Mouse (Mus musculus): ENCODE results near the gene Alpl. TPM values are rescaled to one million over a fixed set of nuclear protein-coding genes. Genes with fewer than 3 reads are reported as not detected.

Gene Alpl
- total and polyA plus RNA-seq, 3 experiments = not detected

DNA sequence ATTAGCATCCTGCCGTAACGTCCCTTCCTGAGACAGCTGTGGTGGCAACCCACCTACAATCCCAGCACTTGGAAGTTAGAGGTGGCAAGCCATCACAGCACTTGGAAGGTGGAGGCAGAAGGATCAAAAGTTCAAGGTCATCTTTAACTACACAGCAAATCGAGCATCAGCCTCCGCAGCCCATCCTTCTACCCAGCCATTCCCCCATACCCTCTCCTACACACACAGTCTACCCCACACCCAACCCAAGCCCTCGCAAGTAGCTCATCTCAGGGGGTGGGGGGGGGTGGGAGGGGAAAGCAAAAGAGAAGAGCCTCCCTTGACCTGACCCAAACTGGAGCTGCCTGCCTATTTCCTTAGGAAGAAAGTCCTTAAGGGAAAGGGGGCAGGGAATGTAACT is 40.6 kb upstream of the Alpl start:
- Histone ChIP-seq H3K9me3 (replicated peaks; ENCODE audit: insufficient read depth, low read length) (no peaks in the 10 kb centered on the region), H3K27me3 (ENCODE audit: control insufficient read depth in 1 of 2, insufficient read depth in 2 of 2, low read length in 2 of 2) (no peaks in the 10 kb centered on the region), H3K9ac (ENCODE audit: control insufficient read depth, low read depth, low read length, poor library complexity, severe bottlenecking) (no peak overlapping the region), H3K4me1 (ENCODE audit: control insufficient read depth in 1 of 2, insufficient read depth in 2 of 2, low read length in 2 of 2) (no peaks in the 10 kb centered on the region), H3K27ac (ENCODE audit: control insufficient read depth, low read depth, low read length) (no peak overlapping the region), H3K36me3 (ENCODE audit: control insufficient read depth in 1 of 2, insufficient read depth in 2 of 2, low read length in 2 of 2) (no peaks in the 10 kb centered on the region), H3K79me2 (ENCODE audit: control insufficient read depth, insufficient read depth, low read length, poor library complexity) (no peaks in the 10 kb centered on the region), H3K4me3 (ENCODE audit: control insufficient read depth in 1 of 2, insufficient read depth in 1 of 2, low read depth in 2 of 2, low read length in 2 of 2) (no peak overlapping the region)
- no peak for DNase-seq (ENCODE audit: low read depth, low spot score)
- TF ChIP-seq ETS1 (IDR thresholded peaks at IDR 0.05; ENCODE audit: low read depth, low read length) = no peak
- TF ChIP-seq GABPA (IDR thresholded peaks at IDR 0.05; ENCODE audit: low read depth, low read length) = no peak
- no peak for TF ChIP-seq BHLHE40 (IDR thresholded peaks at IDR 0.05; ENCODE audit: borderline replicate concordance, low read depth, low read length)

GRCm38 (mm10) chr4:137835624-137836337 is 39.6 kb upstream of the Alpl start:
- Histone ChIP-seq H3K9me3 (replicated peaks; ENCODE audit: insufficient read depth, low read length) (no peaks in the 10 kb centered on the region), H3K36me3 (ENCODE audit: control insufficient read depth in 1 of 2, insufficient read depth in 2 of 2, low read length in 2 of 2) (no peaks in the 10 kb centered on the region), H3K27me3 (ENCODE audit: control insufficient read depth in 1 of 2, insufficient read depth in 2 of 2, low read length in 2 of 2) (no peaks in the 10 kb centered on the region), H3K4me3 (ENCODE audit: control insufficient read depth in 1 of 2, insufficient read depth in 1 of 2, low read depth in 2 of 2, low read length in 2 of 2) (no peak overlapping the region), H3K27ac (ENCODE audit: control insufficient read depth, low read depth, low read length) (no peak overlapping the region), H3K4me1 (ENCODE audit: control insufficient read depth in 1 of 2, insufficient read depth in 2 of 2, low read length in 2 of 2) (no peaks in the 10 kb centered on the region), H3K9ac (ENCODE audit: control insufficient read depth, low read depth, low read length, poor library complexity, severe bottlenecking) (no peak overlapping the region), H3K79me2 (ENCODE audit: control insufficient read depth, insufficient read depth, low read length, poor library complexity) (no peaks in the 10 kb centered on the region)
- TF ChIP-seq RAD21 (IDR thresholded peaks at IDR 0.05; ENCODE audit: low read depth, low read length) (peak; percentile 56), ZC3H11A (IDR thresholded peaks at IDR 0.05; ENCODE audit: low read depth, low read length) (peak; percentile 20; the same call in 1 of the 2 replicates), SMC3 (IDR thresholded peaks at IDR 0.05; ENCODE audit: low read depth, low read length) (peak; percentile 46), CTCF (IDR thresholded peaks at IDR 0.05 in 2 of 3, conservative IDR thresholded peaks at IDR 0.05 in 1 of 3; ENCODE audit: control insufficient read depth in 1 of 3, insufficient read depth in 1 of 3, low read depth in 2 of 3, low read length in 3 of 3, poor library complexity in 1 of 3, severe bottlenecking in 1 of 3) (peak; percentile 43 to 61 (median 59)), RCOR1 (IDR thresholded peaks at IDR 0.05; ENCODE audit: low read depth, low read length) (no peak)
- peak; percentile 62 for DNase-seq (ENCODE audit: low read depth, low spot score)

- no peak overlapping the region for H3K27ac ChIP-seq (ENCODE audit: control insufficient read depth, low read depth, low read length)
- no peaks in the 10 kb centered on the region for H3K4me1 ChIP-seq (ENCODE audit: control insufficient read depth in 1 of 2, insufficient read depth in 2 of 2, low read length in 2 of 2)
- no peaks in the 10 kb centered on the region for H3K79me2 ChIP-seq (ENCODE audit: control insufficient read depth, insufficient read depth, low read length, poor library complexity)
- no peak overlapping the region for H3K4me3 ChIP-seq (ENCODE audit: control insufficient read depth in 1 of 2, insufficient read depth in 1 of 2, low read depth in 2 of 2, low read length in 2 of 2)
- TF ChIP-seq SMC3 (IDR thresholded peaks at IDR 0.05; ENCODE audit: low read depth, low read length) (no peak), USF1 (IDR thresholded peaks at IDR 0.05; ENCODE audit: low read depth, low read length) (no peak), NELFE (IDR thresholded peaks at IDR 0.05; ENCODE audit: low read depth, low read length) (no peak), RCOR1 (IDR thresholded peaks at IDR 0.05; ENCODE audit: low read depth, low read length) (no peak), MAX (IDR thresholded peaks at IDR 0.05; ENCODE audit: low read length) (no peak), ELF1 (IDR thresholded peaks at IDR 0.05; ENCODE audit: low read depth, low read length) (no peak), JUND (IDR thresholded peaks at IDR 0.05; ENCODE audit: low read depth, low read length) (no peak), CTCF (IDR thresholded peaks at IDR 0.05 in 2 of 3, conservative IDR thresholded peaks at IDR 0.05 in 1 of 3; ENCODE audit: control insufficient read depth in 1 of 3, insufficient read depth in 1 of 3, low read depth in 2 of 3, low read length in 3 of 3, poor library complexity in 1 of 3, severe bottlenecking in 1 of 3) (no peak), POLR2AphosphoS5 (IDR thresholded peaks at IDR 0.05; ENCODE audit: borderline replicate concordance, low read depth, low read length) (no peak), KAT2A (conservative IDR thresholded peaks at IDR 0.05; ENCODE audit: low read depth, low read length) (no peak), MYC (IDR thresholded peaks at IDR 0.05; ENCODE audit: low read depth, low read length) (no peak), USF2 (IDR thresholded peaks at IDR 0.05; ENCODE audit: borderline replicate concordance in 1 of 2, insufficient read depth in 1 of 2, low read depth in 1 of 2, low read length in 2 of 2) (no peak), NRF1 (IDR thresholded peaks at IDR 0.05; ENCODE audit: insufficient read depth, low read depth, low read length, poor library complexity, severe bottlenecking) (no peak), MAFK (IDR thresholded peaks at IDR 0.05; ENCODE audit: borderline replicate concordance, low read depth, low read length) (no peak), ETS1 (IDR thresholded peaks at IDR 0.05; ENCODE audit: low read depth, low read length) (no peak), TBP (IDR thresholded peaks at IDR 0.05; ENCODE audit: low read depth, low read length) (no peak), ZKSCAN1 (IDR thresholded peaks at IDR 0.05; ENCODE audit: low read depth, low read length) (no peak), GATA1 (IDR thresholded peaks at IDR 0.05; ENCODE audit: low read depth, low read length) (no peak), SIN3A (IDR thresholded peaks at IDR 0.05; ENCODE audit: low read length) (no peak)
- no peaks in the 10 kb centered on the region for H3K9me3 ChIP-seq (replicated peaks; ENCODE audit: insufficient read depth, low read length)
- H3K27me3 ChIP-seq (ENCODE audit: control insufficient read depth in 1 of 2, insufficient read depth in 2 of 2, low read length in 2 of 2) = 0 out of 4 replicates have a peak, but pooled peaks cover 0 to 1% of the 10 kb centered on the region in 2 experiments
- H3K36me3 ChIP-seq (ENCODE audit: control insufficient read depth in 1 of 2, insufficient read depth in 2 of 2, low read length in 2 of 2) = no peaks in the 10 kb centered on the region
- DNase-seq (ENCODE audit: low read depth, low spot score) = no peak
- H3K9ac ChIP-seq (ENCODE audit: control insufficient read depth, low read depth, low read length, poor library complexity, severe bottlenecking) = no peak overlapping the region
Measured at GRCm38 (mm10) chr4:137831598-137831997, 35.4 kb upstream of the Alpl start.
